Mouse (Mus musculus): ENCODE measurements around the gene Togaram2. TPM values are rescaled to one million over a fixed set of nuclear protein-coding genes. Genes with fewer than 3 reads are reported as not detected.
A peak's percentile ranks its signal among the peaks of the same experiment; 100 is the strongest.
"Not testable (repeated sequence)": the region's sequence is repeated elsewhere in the genome, so short reads cannot be mapped to it uniquely, and the experiment has no call there.

Gene Togaram2
- 0.36 and 1.2 TPM in 2 replicates for polyA plus RNA-seq (2014; fragmentation: Nextera tagmentation; extraction: Ambion mirVana)

GRCm38 (mm10) chr17:71673092-71673491 is at the start of gene Togaram2:
Gene Togaram2, plus strand, starts transcription at chr17:71673261.
- no peak within 1 kb of the TSS for H3K9ac ChIP-seq (replicated peaks; ENCODE audit: low read depth, low read length)
- no peak within 1 kb of the TSS for H3K4me3 ChIP-seq (ENCODE audit: low read depth, low read length)
- H3K9me3 ChIP-seq (ENCODE audit: control insufficient read depth, low read length) = no peaks in the 10 kb centered on the region
- 0 out of 2 replicates have a peak, but pooled peaks have one; percentile 38 for ATAC-seq (ENCODE audit: low read depth)
- H3K27ac ChIP-seq (ENCODE audit: low read depth, low read length) = no peak within 1 kb of the TSS
- H3K4me1 ChIP-seq (ENCODE audit: control insufficient read depth, insufficient read depth, low read length) = no peaks in the 10 kb centered on the region
- 50% methylated on average over 9 of the region's 9 CpGs for WGBS
- no peaks in the 10 kb centered on the region for H3K36me3 ChIP-seq (ENCODE audit: control insufficient read depth, insufficient read depth, low read length)
- no peak within 1 kb of the TSS for H3K4me2 ChIP-seq (ENCODE audit: low read depth, low read length)
- no peaks in the 10 kb centered on the region for H3K27me3 ChIP-seq (ENCODE audit: control insufficient read depth, insufficient read depth, low read length)

- H3K27ac ChIP-seq (ENCODE audit: low read depth, low read length) = no peak overlapping the region
- ATAC-seq (ENCODE audit: low read depth) = no peak
- no peaks in the 10 kb centered on the region for H3K9me3 ChIP-seq (ENCODE audit: control insufficient read depth, low read length)
- no peak overlapping the region for H3K4me3 ChIP-seq (ENCODE audit: low read depth, low read length)
- H3K4me1 ChIP-seq (ENCODE audit: control insufficient read depth, insufficient read depth, low read length) = no peaks in the 10 kb centered on the region
- no peak overlapping the region for H3K4me2 ChIP-seq (ENCODE audit: low read depth, low read length)
- H3K36me3 ChIP-seq (ENCODE audit: control insufficient read depth, insufficient read depth, low read length) = peaks cover 51% of the 10 kb centered on the region
- no peak overlapping the region for H3K9ac ChIP-seq (replicated peaks; ENCODE audit: low read depth, low read length)
- no peaks in the 10 kb centered on the region for H3K27me3 ChIP-seq (ENCODE audit: control insufficient read depth, insufficient read depth, low read length)
- WGBS = 91% methylated on average over 10 of the region's 10 CpGs
Observed at GRCm38 (mm10) chr17:71631806-71632205, 41.3 kb upstream of the Togaram2 start.

GRCm38 (mm10) chr17:71633350-71633749 is 39.7 kb upstream of the Togaram2 start:
- Histone ChIP-seq H3K4me2 (ENCODE audit: low read depth, low read length) (no peak overlapping the region), H3K4me1 (ENCODE audit: control insufficient read depth, insufficient read depth, low read length) (no peaks in the 10 kb centered on the region), H3K36me3 (ENCODE audit: control insufficient read depth, insufficient read depth, low read length) (peaks cover 54% of the 10 kb centered on the region), H3K9ac (replicated peaks; ENCODE audit: low read depth, low read length) (no peak overlapping the region), H3K9me3 (ENCODE audit: control insufficient read depth, low read length) (no peaks in the 10 kb centered on the region), H3K27ac (ENCODE audit: low read depth, low read length) (no peak overlapping the region), H3K27me3 (ENCODE audit: control insufficient read depth, insufficient read depth, low read length) (no peaks in the 10 kb centered on the region), H3K4me3 (ENCODE audit: low read depth, low read length) (no peak overlapping the region)
- ATAC-seq (ENCODE audit: low read depth) = no peak
- 78% methylated on average over 8 of the region's 8 CpGs for WGBS

GRCm38 (mm10) chr17:71636786-71637185 is 36.3 kb upstream of the Togaram2 start:
- Histone ChIP-seq H3K4me1 (ENCODE audit: control insufficient read depth, insufficient read depth, low read length) (no peaks in the 10 kb centered on the region), H3K9ac (replicated peaks; ENCODE audit: low read depth, low read length) (no peak overlapping the region), H3K9me3 (ENCODE audit: control insufficient read depth, low read length) (no peaks in the 10 kb centered on the region), H3K36me3 (ENCODE audit: control insufficient read depth, insufficient read depth, low read length) (peaks cover 59% of the 10 kb centered on the region), H3K4me2 (ENCODE audit: low read depth, low read length) (no peak overlapping the region), H3K4me3 (ENCODE audit: low read depth, low read length) (no peak overlapping the region), H3K27me3 (ENCODE audit: control insufficient read depth, insufficient read depth, low read length) (no peaks in the 10 kb centered on the region), H3K27ac (ENCODE audit: low read depth, low read length) (no peak overlapping the region)
- no peak for ATAC-seq (ENCODE audit: low read depth)
- WGBS = 95% methylated on average over 8 of the region's 8 CpGs

GRCm38 (mm10) chr17:71637750-71638265 is 35.3 kb upstream of the Togaram2 start:
- ATAC-seq (ENCODE audit: low read depth) = no peak
- 88% methylated on average over 4 of the region's 4 CpGs for WGBS
- H3K36me3 ChIP-seq (ENCODE audit: control insufficient read depth, insufficient read depth, low read length) = peaks cover 63% of the 10 kb centered on the region

GRCm38 (mm10) chr17:71639056-71639455 is 34.0 kb upstream of the Togaram2 start:
- H3K4me2 ChIP-seq (ENCODE audit: low read depth, low read length); H3K4me1 ChIP-seq (ENCODE audit: control insufficient read depth, insufficient read depth, low read length); H3K4me3 ChIP-seq (ENCODE audit: low read depth, low read length); H3K9ac ChIP-seq (replicated peaks; ENCODE audit: low read depth, low read length); H3K27ac ChIP-seq (ENCODE audit: low read depth, low read length); ATAC-seq (ENCODE audit: low read depth); H3K9me3 ChIP-seq (ENCODE audit: control insufficient read depth, low read length); H3K27me3 ChIP-seq (ENCODE audit: control insufficient read depth, insufficient read depth, low read length): not testable (repeated sequence)
- WGBS = 84% methylated on average over 5 of the region's 5 CpGs
- peaks cover 51% of the 10 kb centered on the region for H3K36me3 ChIP-seq (ENCODE audit: control insufficient read depth, insufficient read depth, low read length)

More at GRCm38 (mm10) chr17:71637750-71638265, 35.3 kb upstream of the Togaram2 start:
- Histone ChIP-seq H3K4me1 (ENCODE audit: control insufficient read depth, insufficient read depth, low read length) (no peaks in the 10 kb centered on the region), H3K27me3 (ENCODE audit: control insufficient read depth, insufficient read depth, low read length) (no peaks in the 10 kb centered on the region), H3K4me3 (ENCODE audit: low read depth, low read length) (no peak overlapping the region), H3K9ac (replicated peaks; ENCODE audit: low read depth, low read length) (no peak overlapping the region), H3K9me3 (ENCODE audit: control insufficient read depth, low read length) (no peaks in the 10 kb centered on the region), H3K4me2 (ENCODE audit: low read depth, low read length) (no peak overlapping the region), H3K27ac (ENCODE audit: low read depth, low read length) (no peak overlapping the region)

- Histone ChIP-seq H3K27me3 (ENCODE audit: control insufficient read depth, insufficient read depth, low read length) (no peaks in the 10 kb centered on the region), H3K9ac (replicated peaks; ENCODE audit: low read depth, low read length) (no peak overlapping the region), H3K9me3 (ENCODE audit: control insufficient read depth, low read length) (no peaks in the 10 kb centered on the region), H3K4me3 (ENCODE audit: low read depth, low read length) (no peak overlapping the region), H3K36me3 (ENCODE audit: control insufficient read depth, insufficient read depth, low read length) (peaks cover 36% of the 10 kb centered on the region), H3K4me1 (ENCODE audit: control insufficient read depth, insufficient read depth, low read length) (no peaks in the 10 kb centered on the region), H3K27ac (ENCODE audit: low read depth, low read length) (no peak overlapping the region), H3K4me2 (ENCODE audit: low read depth, low read length) (no peak overlapping the region)
- ATAC-seq (ENCODE audit: low read depth) = no peak
- 92% methylated on average over 9 of the region's 9 CpGs for WGBS
Observed at GRCm38 (mm10) chr17:71640421-71641085, 32.5 kb upstream of the Togaram2 start.

GRCm38 (mm10) chr17:71642190-71642589 is 30.9 kb upstream of the Togaram2 start:
- peaks cover 27% of the 10 kb centered on the region for H3K36me3 ChIP-seq (ENCODE audit: control insufficient read depth, insufficient read depth, low read length)

GRCm38 (mm10) chr17:71650011-71650410 is 23.1 kb upstream of the Togaram2 start:
- ATAC-seq (ENCODE audit: low read depth) = no peak
- 88% methylated on average over 9 of the region's 9 CpGs for WGBS
- H3K9ac ChIP-seq (replicated peaks; ENCODE audit: low read depth, low read length) = no peak overlapping the region
- H3K36me3 ChIP-seq (ENCODE audit: control insufficient read depth, insufficient read depth, low read length) = peaks cover 18% of the 10 kb centered on the region
- no peaks in the 10 kb centered on the region for H3K9me3 ChIP-seq (ENCODE audit: control insufficient read depth, low read length)
- no peak overlapping the region for H3K4me2 ChIP-seq (ENCODE audit: low read depth, low read length)
- no peak overlapping the region for H3K27ac ChIP-seq (ENCODE audit: low read depth, low read length)
- no peaks in the 10 kb centered on the region for H3K27me3 ChIP-seq (ENCODE audit: control insufficient read depth, insufficient read depth, low read length)
- H3K4me1 ChIP-seq (ENCODE audit: control insufficient read depth, insufficient read depth, low read length) = no peaks in the 10 kb centered on the region
- no peak overlapping the region for H3K4me3 ChIP-seq (ENCODE audit: low read depth, low read length)

More at GRCm38 (mm10) chr17:71642190-71642589, 30.9 kb upstream of the Togaram2 start:
- 88% methylated on average over 3 of the region's 3 CpGs for WGBS
- no peaks in the 10 kb centered on the region for H3K27me3 ChIP-seq (ENCODE audit: control insufficient read depth, insufficient read depth, low read length)
- no peak overlapping the region for H3K27ac ChIP-seq (ENCODE audit: low read depth, low read length)
- H3K9me3 ChIP-seq (ENCODE audit: control insufficient read depth, low read length) = no peaks in the 10 kb centered on the region
- H3K4me3 ChIP-seq (ENCODE audit: low read depth, low read length) = no peak overlapping the region
- no peak overlapping the region for H3K9ac ChIP-seq (replicated peaks; ENCODE audit: low read depth, low read length)
- H3K4me2 ChIP-seq (ENCODE audit: low read depth, low read length) = no peak overlapping the region
- no peaks in the 10 kb centered on the region for H3K4me1 ChIP-seq (ENCODE audit: control insufficient read depth, insufficient read depth, low read length)
- ATAC-seq (ENCODE audit: low read depth) = no peak
